Mouse (Mus musculus) spleen, postnatal 4 days (tissue): Measurements from ENCODE around the gene Degs2.

Experiments
- DNase-seq, 2 experiments: peaks; one replicate each; pipeline ENCODE4 v3.0.0; 2022; ENCODE audit warnings: low spot score in 2 of 2

The Degs2 gene

DNA sequence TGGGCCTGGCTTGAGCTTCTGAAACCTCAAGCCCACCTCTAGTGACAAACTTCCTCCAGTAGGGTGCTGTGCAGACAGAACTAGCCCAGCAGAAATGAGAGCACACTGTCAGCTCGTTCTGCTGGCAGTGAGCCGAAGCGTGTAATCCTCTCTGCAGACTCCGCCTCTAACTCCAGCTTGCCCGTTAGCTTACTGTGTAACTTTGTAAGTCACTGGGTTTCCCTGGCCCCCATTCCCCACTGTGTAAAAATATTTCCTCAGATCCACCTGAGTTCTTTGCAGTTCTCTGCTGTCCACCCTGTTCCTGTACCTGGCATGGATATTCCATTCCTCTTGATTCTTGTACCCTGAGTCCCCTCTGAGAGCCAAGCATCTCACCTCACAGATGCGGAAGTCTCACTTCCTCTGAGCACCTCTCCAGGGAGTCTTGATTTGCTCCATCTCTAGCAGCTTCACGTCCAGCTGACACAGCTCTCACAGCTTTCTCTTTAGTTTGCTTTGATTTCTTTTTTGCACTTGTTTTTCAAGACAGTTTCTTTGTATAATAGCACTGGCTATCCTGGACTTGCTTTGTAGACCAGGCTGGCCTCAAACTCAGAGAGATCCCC, 51.0 kb downstream of the Degs2 start:
- no peak for DNase-seq

DNA sequence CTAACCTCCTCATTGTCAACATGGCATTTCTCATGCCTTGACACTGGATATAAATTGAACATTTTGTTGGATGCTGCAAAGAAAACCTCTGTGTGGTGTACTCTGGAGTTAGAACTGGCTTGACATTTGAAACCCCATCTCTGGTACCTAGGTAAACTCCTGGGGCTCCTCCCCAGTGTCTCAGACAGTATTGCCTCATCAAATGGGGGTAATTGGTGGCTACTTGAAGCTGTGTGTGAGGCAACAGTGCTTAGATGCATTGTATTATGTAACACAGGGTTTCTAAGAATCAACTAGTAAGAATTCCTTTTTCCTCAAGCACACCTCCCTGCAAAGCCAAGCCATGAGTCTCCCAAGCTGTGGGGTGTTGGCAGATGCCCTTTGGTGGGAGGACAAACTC, 54.3 kb downstream of the Degs2 start:
- no peak for DNase-seq

DNA sequence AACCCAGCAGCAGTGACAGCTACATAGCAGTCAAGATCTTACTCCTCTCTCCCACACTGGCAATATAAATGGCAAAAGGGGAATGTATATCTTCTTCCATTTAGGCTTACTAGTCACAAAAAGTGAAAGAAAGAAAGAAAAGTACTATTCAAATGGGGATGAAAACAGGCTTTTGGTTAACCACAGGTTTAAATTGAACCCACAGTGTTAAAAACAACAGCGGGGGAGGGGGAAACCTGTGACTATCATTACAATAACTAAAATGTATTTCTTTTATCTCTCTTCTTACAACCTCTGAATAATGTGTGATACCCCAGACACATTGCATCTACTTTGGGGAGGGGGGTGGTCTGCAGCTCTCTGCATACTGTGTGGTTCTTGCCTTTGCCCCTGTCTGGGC, 55.9 kb downstream of the Degs2 start:
- DNase-seq = no peak

DNA sequence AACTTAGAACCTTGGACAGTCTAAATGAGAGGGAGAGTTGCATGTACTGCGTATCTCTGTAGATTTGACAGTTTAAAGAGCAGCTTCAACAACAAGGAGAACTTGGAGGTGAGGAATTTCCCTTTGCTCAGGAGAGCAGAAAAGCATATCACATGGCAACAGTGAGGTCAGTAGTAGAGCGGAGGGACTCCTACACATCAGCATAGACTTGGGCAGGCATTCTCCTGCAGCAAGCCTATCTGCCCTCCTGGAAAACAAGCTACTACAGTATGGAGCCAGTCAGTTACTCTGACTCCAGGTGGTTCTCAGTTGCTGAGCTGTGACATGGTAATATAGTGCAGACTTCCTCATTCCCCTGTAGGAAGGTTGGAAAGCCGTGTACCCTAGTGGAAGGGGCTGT, 60.1 kb downstream of the Degs2 start:
- DNase-seq = no peak

DNA sequence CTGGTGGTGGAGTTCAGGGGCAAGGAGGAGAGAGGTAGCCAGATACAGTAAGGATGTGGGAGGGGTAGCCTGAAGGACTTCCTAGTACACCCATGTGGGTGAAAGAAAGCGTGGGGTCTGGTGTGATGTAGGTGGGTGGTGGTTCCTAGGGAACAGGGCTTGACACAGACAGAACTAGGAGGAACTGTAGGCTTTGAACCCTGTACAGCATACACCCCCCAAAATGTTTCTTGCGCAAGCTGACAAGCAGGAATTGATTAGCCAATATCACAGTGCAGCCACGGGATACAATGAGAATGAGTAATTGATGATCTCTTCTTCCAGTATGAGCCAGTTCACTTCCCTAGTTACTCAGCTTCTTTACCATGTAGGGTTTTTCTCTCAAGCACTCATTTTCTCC, 63.0 kb downstream of the Degs2 start:
- no peak for DNase-seq

DNA sequence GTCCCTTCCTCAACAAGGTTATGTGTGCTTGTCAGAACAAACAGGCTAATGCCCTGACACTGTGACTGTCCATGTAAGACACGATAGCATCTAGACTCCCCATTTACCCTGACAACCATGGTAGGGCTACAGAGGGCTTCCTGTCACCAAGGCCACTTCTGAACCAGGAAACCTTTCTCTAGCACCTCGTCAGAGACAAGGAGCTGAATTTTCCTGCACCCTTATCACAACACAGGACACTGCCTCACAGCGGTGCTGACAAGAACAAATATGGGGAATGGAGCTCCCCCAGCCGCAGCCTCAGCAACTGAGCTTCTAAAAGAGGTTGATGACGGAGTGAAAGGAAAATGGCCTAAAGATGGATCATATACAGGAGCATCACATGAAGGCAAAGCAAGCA, 64.7 kb downstream of the Degs2 start:
- DNase-seq = no peak

DNA sequence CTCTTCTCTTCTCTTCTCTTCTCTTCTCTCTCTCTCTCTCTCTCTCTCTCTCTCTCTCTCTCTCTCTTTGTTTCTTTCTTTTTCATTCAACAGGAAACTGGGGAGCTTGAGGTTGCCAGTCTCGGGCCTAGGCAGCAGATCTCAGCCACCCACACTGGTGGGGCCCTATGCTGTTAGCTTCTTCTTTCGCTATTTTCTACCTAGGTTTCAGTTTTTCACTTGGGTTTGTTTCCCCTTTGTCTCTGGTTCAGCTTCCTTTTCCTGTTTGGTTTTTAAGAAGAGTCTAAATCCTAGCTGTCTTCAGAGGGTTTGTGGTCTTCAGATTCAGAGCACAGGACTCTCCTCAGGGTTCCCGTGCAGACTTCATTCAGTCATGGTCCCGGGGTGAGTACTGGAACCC, 66.6 kb downstream of the Degs2 start:
- peak in 1 of 2 experiments; percentile 36 for DNase-seq

DNA sequence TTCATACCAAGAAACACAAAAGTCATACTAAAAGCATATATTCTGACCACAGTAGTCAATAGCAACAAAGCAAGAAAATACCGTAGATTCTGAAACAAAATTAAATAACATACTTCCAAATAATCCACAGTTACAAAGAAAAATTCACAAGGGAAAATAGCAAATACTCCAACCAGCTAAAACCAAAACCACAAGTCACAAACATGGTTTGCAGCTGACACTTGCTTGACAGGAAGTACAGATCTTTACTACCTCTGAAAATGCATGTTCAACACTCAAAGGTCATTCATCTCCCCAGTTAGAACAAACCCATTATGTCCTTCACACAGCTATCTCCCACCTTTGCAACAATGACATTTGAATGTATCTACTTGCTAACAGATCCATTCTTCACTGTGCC, 68.1 kb downstream of the Degs2 start:
- no peak for DNase-seq

DNA sequence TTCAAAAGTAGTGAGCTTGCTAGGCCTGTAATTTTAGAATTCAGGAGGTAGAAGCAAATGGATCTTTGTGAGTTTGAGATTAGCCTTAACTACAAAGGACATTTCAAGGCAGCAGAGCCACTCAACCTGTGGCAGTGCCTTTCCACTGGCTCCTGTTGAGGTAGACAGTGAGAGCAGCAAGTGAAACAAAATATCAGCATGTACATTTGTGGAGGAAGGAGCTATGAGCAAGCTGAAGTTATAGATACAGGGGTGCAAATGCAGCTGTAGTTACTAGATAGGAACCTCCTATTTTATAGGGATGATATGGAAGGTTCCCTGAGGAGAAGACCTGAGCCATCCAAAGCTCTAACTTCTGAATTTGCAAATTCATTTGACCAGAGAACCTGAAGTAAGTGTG, 69.6 kb downstream of the Degs2 start:
- no peak for DNase-seq

DNA sequence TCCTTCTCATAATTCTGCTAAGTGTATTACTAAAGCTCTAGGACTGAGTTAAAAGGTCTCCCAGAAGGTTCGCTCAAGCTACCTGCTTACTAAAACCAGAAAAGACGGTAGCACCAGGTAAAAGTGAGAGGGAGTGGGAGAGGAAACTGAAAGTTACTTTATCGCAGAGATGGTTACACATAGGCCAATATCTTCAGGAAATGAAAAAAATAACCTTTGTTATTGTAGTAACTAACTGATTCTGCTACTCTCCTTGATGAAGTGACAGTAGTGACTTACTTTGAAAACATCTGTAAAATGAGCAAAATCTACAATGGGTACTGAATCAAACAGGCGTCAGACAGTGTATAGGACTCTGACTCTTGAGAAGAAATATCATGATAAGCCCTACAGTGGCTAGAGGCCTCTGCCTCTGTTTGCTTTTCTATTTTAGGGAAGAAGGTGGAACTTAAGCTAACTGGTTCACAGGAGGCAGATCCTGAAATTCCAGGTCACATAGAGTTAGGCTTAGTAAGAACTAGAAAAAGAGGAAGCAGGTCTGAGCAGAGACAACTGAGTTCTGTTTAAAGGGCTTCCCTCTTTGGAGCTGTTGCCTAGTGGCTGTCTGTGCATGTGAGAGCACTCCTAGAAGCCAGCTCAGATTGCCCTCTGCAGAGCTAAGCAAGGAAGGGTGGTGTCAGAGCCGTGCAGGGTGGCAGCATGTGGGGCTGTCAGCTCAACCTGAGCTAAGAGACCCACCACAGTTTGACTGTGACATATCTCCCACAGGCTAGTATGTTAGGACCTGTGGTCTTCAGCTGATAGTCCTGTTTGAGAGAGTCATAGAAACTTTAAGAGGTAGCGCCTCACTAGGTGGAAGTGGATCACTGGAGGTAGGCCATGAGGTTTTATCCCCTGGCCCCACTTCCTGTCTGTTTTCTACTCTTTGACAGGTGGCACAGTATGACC, 71.1 kb downstream of the Degs2 start:
- DNase-seq = peak in 1 of 2 experiments; percentile 28

DNA sequence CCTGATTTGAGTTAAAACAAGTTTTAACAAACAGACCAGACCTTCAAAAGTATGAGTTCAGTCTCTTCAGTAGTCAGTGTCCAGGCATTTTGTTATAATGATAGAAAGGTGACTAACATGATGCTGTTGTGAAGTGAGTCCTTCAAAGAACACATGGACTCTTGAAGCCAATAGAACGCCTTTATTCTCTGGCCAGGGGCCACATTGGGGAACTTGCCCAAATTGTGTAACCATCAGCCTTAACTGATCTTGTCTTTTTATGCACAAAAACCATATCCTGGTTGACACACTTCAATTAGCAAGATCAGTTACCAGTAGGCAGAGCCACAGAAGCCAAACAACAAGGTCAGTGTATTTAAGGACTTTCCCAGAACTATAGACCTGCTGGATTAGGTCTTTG, 72.6 kb downstream of the Degs2 start:
- DNase-seq = no peak
